Mouse (Mus musculus) bone marrow macrophage, adult 2 months (primary cell): ENCODE results near the gene Gpr27. TPM values are rescaled to one million over a fixed set of nuclear protein-coding genes. Genes with fewer than 3 reads are reported as not detected.

Experiments
- H3K27ac ChIP-seq: 2 replicates; pipeline ENCODE4 v1.5.1; 2012; ENCODE audit warnings: low read depth, low read length; ENCODE audit not compliant: insufficient read depth
- H3K4me1 ChIP-seq: 2 replicates; pipeline ENCODE4 v1.6.1; 2012; ENCODE audit warnings: low read length; ENCODE audit not compliant: control insufficient read depth, insufficient read depth
- H3K4me3 ChIP-seq: 2 replicates; pipeline ENCODE4 v1.5.1; 2012; ENCODE audit warnings: mild to moderate bottlenecking, low read length, moderate library complexity; ENCODE audit not compliant: insufficient read depth
- CTCF ChIP-seq: IDR thresholded peaks from 2 replicates; pipeline ENCODE4 v1.5.1; 2012; ENCODE audit warnings: low read depth, mild to moderate bottlenecking, low read length, moderate library complexity
- POLR2A ChIP-seq: IDR thresholded peaks from 2 replicates; pipeline ENCODE4 v1.6.1; 2012; ENCODE audit warnings: mild to moderate bottlenecking, low read depth, low read length, borderline replicate concordance
- polyA plus RNA-seq: library from polyadenylated mRNA; stranded (reverse); fragments of >200 nt; gene quantifications from 2 replicates; pipeline ENCODE4 v1.2.4, GENCODE M21; 2012; ENCODE audit not compliant: missing spikeins, insufficient read depth, insufficient read length

Gene Gpr27
- polyA plus RNA-seq, 1 experiment = not detected

GRCm38 (mm10) chr6:99713256-99713655 is 20.8 kb downstream of the Gpr27 start:
- no peak for TF ChIP-seq POLR2A
- no peak for TF ChIP-seq CTCF

GRCm38 (mm10) chr6:99715191-99715590 is 22.7 kb downstream of the Gpr27 start:
- TF ChIP-seq POLR2A = no peak
- TF ChIP-seq CTCF = no peak
- no peak overlapping the region for H3K27ac ChIP-seq
- H3K4me1 ChIP-seq = no peaks in the 10 kb centered on the region
- no peak overlapping the region for H3K4me3 ChIP-seq

More at GRCm38 (mm10) chr6:99713256-99713655, 20.8 kb downstream of the Gpr27 start:
- Histone ChIP-seq H3K4me1 (no peaks in the 10 kb centered on the region), H3K27ac (no peak overlapping the region), H3K4me3 (no peak overlapping the region)

- no peak overlapping the region for H3K4me3 ChIP-seq
- no peak overlapping the region for H3K27ac ChIP-seq
- no peak for TF ChIP-seq POLR2A
- TF ChIP-seq CTCF = no peak
- no peaks in the 10 kb centered on the region for H3K4me1 ChIP-seq
Measured at GRCm38 (mm10) chr6:99715913-99716312, 23.4 kb downstream of the Gpr27 start.

GRCm38 (mm10) chr6:99721032-99721431 is 28.6 kb downstream of the Gpr27 start:
- TF ChIP-seq POLR2A = no peak
- no peak for TF ChIP-seq CTCF
- Histone ChIP-seq H3K4me1 (no peaks in the 10 kb centered on the region), H3K4me3 (no peak overlapping the region), H3K27ac (no peak overlapping the region)

- Histone ChIP-seq H3K4me3 (no peak overlapping the region), H3K4me1 (0 out of 2 replicates have a peak, but pooled peaks cover 4% of the 10 kb centered on the region), H3K27ac (no peak overlapping the region)
- TF ChIP-seq CTCF (no peak), POLR2A (no peak)
Measured at GRCm38 (mm10) chr6:99722390-99722789, 29.9 kb downstream of the Gpr27 start.

- TF ChIP-seq CTCF (no peak), POLR2A (no peak)
- H3K4me1 ChIP-seq = 0 out of 2 replicates have a peak, but pooled peaks cover 5% of the 10 kb centered on the region
- no peak within 1 kb of the TSS for H3K27ac ChIP-seq
- H3K4me3 ChIP-seq = peak within 1 kb of the TSS; percentile 44
Measured at GRCm38 (mm10) chr6:99725971-99726561, 33.6 kb downstream of the Gpr27 start, which contains the start of gene Prok2. TSS of gene Prok2 (minus strand) at chr6:99726392.

GRCm38 (mm10) chr6:99726576-99727303 is 34.3 kb downstream of the Gpr27 start:
- 0 out of 2 replicates have a peak, but pooled peaks cover 5% of the 10 kb centered on the region for H3K4me1 ChIP-seq
- H3K4me3 ChIP-seq = peak overlapping the region; percentile 44
- H3K27ac ChIP-seq = no peak overlapping the region
- TF ChIP-seq CTCF (no peak), POLR2A (no peak)

GRCm38 (mm10) chr6:99729853-99730252 is 37.4 kb downstream of the Gpr27 start:
- H3K27ac ChIP-seq = no peak overlapping the region
- TF ChIP-seq CTCF (no peak), POLR2A (no peak)
- no peak overlapping the region for H3K4me3 ChIP-seq
- 0 out of 2 replicates have a peak, but pooled peaks cover 5% of the 10 kb centered on the region for H3K4me1 ChIP-seq

- TF ChIP-seq CTCF (no peak), POLR2A (no peak)
- 0 out of 2 replicates have a peak, but pooled peaks cover 3% of the 10 kb centered on the region for H3K4me1 ChIP-seq
- no peak overlapping the region for H3K27ac ChIP-seq
- no peak overlapping the region for H3K4me3 ChIP-seq
Measured at GRCm38 (mm10) chr6:99731926-99732325, 39.4 kb downstream of the Gpr27 start.

- TF ChIP-seq CTCF (no peak), POLR2A (no peak)
- Histone ChIP-seq H3K27ac (no peak overlapping the region), H3K4me3 (no peak overlapping the region), H3K4me1 (no peaks in the 10 kb centered on the region)
Measured at GRCm38 (mm10) chr6:99732673-99733072, 40.2 kb downstream of the Gpr27 start.

- Histone ChIP-seq H3K4me3 (no peak overlapping the region), H3K4me1 (no peaks in the 10 kb centered on the region)
- TF ChIP-seq CTCF = no peak
Measured at GRCm38 (mm10) chr6:99734666-99735065, 42.2 kb downstream of the Gpr27 start.

More at GRCm38 (mm10) chr6:99734666-99735065, 42.2 kb downstream of the Gpr27 start:
- no peak overlapping the region for H3K27ac ChIP-seq
